Mouse (Mus musculus) midbrain, embryonic 16.5 days (tissue): ENCODE measurements around the gene Miip. TPM values are rescaled to one million over a fixed set of nuclear protein-coding genes. Genes with fewer than 3 reads are reported as not detected.
"Not testable (repeated sequence)": the region's sequence is repeated elsewhere in the genome, so short reads cannot be mapped to it uniquely, and the experiment has no call there.

Experiments used
- ATAC-seq: fragments of 200-750 bp; cut with Nextera tagmentation; 2 replicates; pipeline ENCODE4 v1.8.0; 2017; ENCODE audit warnings: moderate TSS enrichment
- H3K27ac ChIP-seq: fragments of 300-500 bp; sonication (generic); 2 replicates; pipeline ENCODE4 v1.5.1; 2014; ENCODE audit warnings: mild to moderate bottlenecking, low read length, mixed read lengths
- H3K27me3 ChIP-seq: fragments of 300-500 bp; sonication (generic); 2 replicates; pipeline ENCODE4 v1.6.1; 2014; ENCODE audit warnings: low read depth, low read length, mixed read lengths; ENCODE audit not compliant: control insufficient read depth, insufficient read depth
- H3K36me3 ChIP-seq: fragments of 300-500 bp; sonication (generic); 2 replicates; pipeline ENCODE4 v1.6.1; 2014; ENCODE audit warnings: mild to moderate bottlenecking, low read length, moderate library complexity, mixed read lengths; ENCODE audit not compliant: control insufficient read depth, insufficient read depth
- H3K4me1 ChIP-seq: fragments of 300-500 bp; sonication (generic); 2 replicates; pipeline ENCODE4 v1.6.1; 2014; ENCODE audit warnings: mild to moderate bottlenecking, low read length, mixed read lengths; ENCODE audit not compliant: control insufficient read depth, insufficient read depth
- H3K4me2 ChIP-seq: fragments of 300-500 bp; sonication (generic); 2 replicates; pipeline ENCODE4 v1.6.1; 2014; ENCODE audit warnings: mild to moderate bottlenecking, low read length, mixed read lengths
- H3K4me3 ChIP-seq: fragments of 300-500 bp; sonication (generic); 2 replicates; pipeline ENCODE4 v1.5.1; 2014; ENCODE audit warnings: low read depth, mild to moderate bottlenecking, low read length, moderate library complexity, mixed read lengths
- H3K9ac ChIP-seq: fragments of 300-500 bp; sonication (generic); 2 replicates; pipeline ENCODE4 v1.6.1; 2014; ENCODE audit warnings: low read depth, low read length, mixed read lengths
- H3K9me3 ChIP-seq: fragments of 300-500 bp; sonication (generic); replicated peaks from 2 replicates; pipeline ENCODE4 v1.6.1; 2014; ENCODE audit warnings: mild to moderate bottlenecking, low read length, mixed read lengths; ENCODE audit not compliant: control insufficient read depth, poor library complexity, severe bottlenecking
- WGBS: fragments of 180-500 bp; shearing (Covaris S2); extraction: QIAGEN DNeasy Blood & Tissue Kit; methylation state at CpG from one replicate; pipeline ENCODE4 v1.1.7; 2014; 5-methylcytosine and 5-hydroxymethylcytosine counted together
- polyA plus RNA-seq: library from polyadenylated mRNA; unstranded; fragments of >200 nt; fragmentation: Nextera tagmentation; extraction: Ambion mirVana; gene quantifications from 2 replicates; pipeline ENCODE4 v1.2.1, GENCODE M21; 2015

The Miip gene
- polyA plus RNA-seq, 1 experiment from 2014 or later = 38.8 TPM

GRCm38 (mm10) chr4:147865651-147866050, 3.0 kb downstream of the Miip start:
- WGBS = over 99% methylated on average over 6 of the region's 6 CpGs
- Histone ChIP-seq H3K9me3 (no peaks in the 10 kb centered on the region), H3K27me3 (no peaks in the 10 kb centered on the region), H3K4me2 (no peak overlapping the region), H3K9ac (no peak overlapping the region), H3K36me3 (peaks cover 22% of the 10 kb centered on the region), H3K4me3 (no peak overlapping the region), H3K27ac (no peak overlapping the region), H3K4me1 (peaks cover 22% of the 10 kb centered on the region)
- ATAC-seq = no peak

GRCm38 (mm10) chr4:147862051-147862450, 6.6 kb downstream of the Miip start:
- no peak overlapping the region for H3K9ac ChIP-seq
- H3K4me1 ChIP-seq = no peaks in the 10 kb centered on the region
- ATAC-seq = no peak
- no peak overlapping the region for H3K27ac ChIP-seq
- no peak overlapping the region for H3K4me2 ChIP-seq
- H3K36me3 ChIP-seq = peaks cover 25% of the 10 kb centered on the region
- H3K9me3 ChIP-seq = no peaks in the 10 kb centered on the region
- WGBS = 93% methylated on average over 3 of the region's 3 CpGs
- no peaks in the 10 kb centered on the region for H3K27me3 ChIP-seq
- no peak overlapping the region for H3K4me3 ChIP-seq

DNA sequence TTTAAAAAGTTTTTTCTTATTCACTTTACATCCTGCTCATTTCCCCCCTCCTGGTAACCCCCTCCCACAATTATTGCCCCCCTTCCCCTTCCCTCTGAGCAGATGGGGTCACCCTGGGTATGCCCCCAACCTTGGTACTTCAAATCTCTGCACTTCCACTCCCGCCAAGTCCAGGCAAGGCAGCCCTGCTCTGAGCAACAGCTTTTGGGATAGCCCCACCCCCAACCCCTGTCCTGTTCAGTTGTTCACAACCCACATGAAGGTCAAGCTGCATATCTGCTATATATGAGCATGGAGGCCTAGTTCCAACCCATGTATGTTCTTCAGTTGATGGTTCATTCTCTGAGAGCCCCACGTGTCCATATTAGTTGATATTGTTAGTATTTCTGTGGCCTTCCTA, 17.8 kb downstream of the Miip start:
- H3K4me1 ChIP-seq = peaks cover 8% of the 10 kb centered on the region
- no peak for ATAC-seq
- H3K27me3 ChIP-seq = no peaks in the 10 kb centered on the region
- H3K9ac ChIP-seq = no peak overlapping the region
- H3K36me3 ChIP-seq = no peaks in the 10 kb centered on the region
- H3K4me3 ChIP-seq = no peak overlapping the region
- no peak overlapping the region for H3K27ac ChIP-seq
- no peaks in the 10 kb centered on the region for H3K9me3 ChIP-seq
- WGBS = 72% methylated on average over 2 of the region's 2 CpGs
- H3K4me2 ChIP-seq = no peak overlapping the region

DNA sequence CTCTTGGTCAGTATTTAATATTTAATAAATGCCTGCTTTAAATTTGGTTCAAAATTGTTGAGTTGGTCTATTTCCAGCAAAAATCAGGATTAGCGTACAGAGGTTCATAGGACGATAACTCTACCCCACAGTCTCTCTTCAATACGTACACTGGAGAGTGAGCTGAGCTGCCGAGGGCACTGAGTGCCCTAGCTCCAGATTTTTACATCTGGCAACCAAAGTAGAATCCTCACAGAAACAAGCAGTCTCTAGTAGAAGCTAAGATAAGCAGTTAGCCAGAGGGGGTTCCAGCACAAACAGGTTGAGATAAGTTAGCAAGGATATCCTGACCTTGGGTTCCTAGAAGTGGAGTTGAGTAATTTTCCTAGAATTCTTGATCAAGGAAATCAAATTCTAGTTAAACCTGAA, 20.0 kb downstream of the Miip start:
- 1% methylated on average over 4 of the region's 4 CpGs for WGBS
- Histone ChIP-seq H3K27ac (peak overlapping the region; percentile 54), H3K27me3 (no peaks in the 10 kb centered on the region), H3K36me3 (peaks cover 13% of the 10 kb centered on the region), H3K9ac (peak overlapping the region; percentile 62), H3K4me2 (peak overlapping the region; percentile 68), H3K4me3 (peak overlapping the region; percentile 59), H3K4me1 (peaks cover 8% of the 10 kb centered on the region), H3K9me3 (peaks cover 3% of the 10 kb centered on the region)
- peak; percentile 80 for ATAC-seq

GRCm38 (mm10) chr4:147847614-147848583, 20.7 kb downstream of the Miip start, which contains the start of gene Zfp933:
Gene Zfp933, minus strand, starts transcription at chr4:147848366.
- peak within 1 kb of the TSS; percentile 70 for H3K9ac ChIP-seq
- ATAC-seq = peak; percentile 90
- H3K27me3 ChIP-seq = no peaks in the 10 kb centered on the region
- H3K4me1 ChIP-seq = peaks cover 8% of the 10 kb centered on the region
- H3K4me2 ChIP-seq = peak within 1 kb of the TSS; percentile 68
- peaks cover 10% of the 10 kb centered on the region for H3K9me3 ChIP-seq
- peak within 1 kb of the TSS; percentile 59 for H3K4me3 ChIP-seq
- H3K27ac ChIP-seq = peak within 1 kb of the TSS; percentile 54
- 3% methylated on average over 23 of the region's 23 CpGs for WGBS
- H3K36me3 ChIP-seq = peaks cover 19% of the 10 kb centered on the region

GRCm38 (mm10) chr4:147842871-147843270, 25.7 kb downstream of the Miip start:
- no peak overlapping the region for H3K27ac ChIP-seq
- no peak overlapping the region for H3K4me3 ChIP-seq
- ATAC-seq = no peak
- no peak overlapping the region for H3K9ac ChIP-seq
- H3K27me3 ChIP-seq = no peaks in the 10 kb centered on the region
- 95% methylated on average over 3 of the region's 3 CpGs for WGBS
- peaks cover 30% of the 10 kb centered on the region for H3K36me3 ChIP-seq
- peaks cover 6% of the 10 kb centered on the region for H3K4me1 ChIP-seq
- peaks cover 23% of the 10 kb centered on the region for H3K9me3 ChIP-seq
- H3K4me2 ChIP-seq = no peak overlapping the region

DNA sequence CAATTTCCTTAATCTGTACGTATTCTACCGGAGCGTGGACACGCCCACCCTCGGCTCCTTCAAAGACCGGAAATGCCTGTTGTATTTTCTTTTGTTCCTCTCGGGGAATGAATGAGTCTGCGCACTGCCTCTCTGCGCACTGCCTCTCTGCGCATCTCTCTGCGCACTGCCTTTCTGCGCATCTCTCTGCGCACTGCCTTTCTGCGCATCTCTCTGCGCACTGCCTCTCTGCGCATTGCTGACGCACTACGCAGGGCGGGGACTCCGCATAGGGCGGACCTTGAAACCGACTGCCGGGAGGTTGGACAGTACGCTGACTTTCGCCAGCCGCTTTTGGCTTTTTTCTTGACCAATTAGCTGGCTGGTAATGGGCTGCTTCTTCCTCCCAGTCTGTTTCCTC, 29.3 kb downstream of the Miip start:
- not testable (repeated sequence) for H3K4me1 ChIP-seq, H3K4me3 ChIP-seq, H3K27ac ChIP-seq, H3K27me3 ChIP-seq, H3K4me2 ChIP-seq, ATAC-seq, H3K9ac ChIP-seq
- H3K36me3 ChIP-seq = peaks cover 20% of the 10 kb centered on the region
- H3K9me3 ChIP-seq = peaks cover 23% of the 10 kb centered on the region
- WGBS = 99% methylated on average over 8 of the region's 26 CpGs

- Histone ChIP-seq H3K27me3 (no peaks in the 10 kb centered on the region), H3K27ac (no peak overlapping the region), H3K4me1 (no peaks in the 10 kb centered on the region), H3K4me3 (no peak overlapping the region), H3K9me3 (peaks cover 80% of the 10 kb centered on the region), H3K36me3 (peaks cover 61% of the 10 kb centered on the region), H3K9ac (no peak overlapping the region), H3K4me2 (no peak overlapping the region)
- WGBS = 95% methylated on average over 4 of the region's 4 CpGs
- no peak for ATAC-seq
Observed at GRCm38 (mm10) chr4:147824389-147824788, 44.2 kb downstream of the Miip start.

DNA sequence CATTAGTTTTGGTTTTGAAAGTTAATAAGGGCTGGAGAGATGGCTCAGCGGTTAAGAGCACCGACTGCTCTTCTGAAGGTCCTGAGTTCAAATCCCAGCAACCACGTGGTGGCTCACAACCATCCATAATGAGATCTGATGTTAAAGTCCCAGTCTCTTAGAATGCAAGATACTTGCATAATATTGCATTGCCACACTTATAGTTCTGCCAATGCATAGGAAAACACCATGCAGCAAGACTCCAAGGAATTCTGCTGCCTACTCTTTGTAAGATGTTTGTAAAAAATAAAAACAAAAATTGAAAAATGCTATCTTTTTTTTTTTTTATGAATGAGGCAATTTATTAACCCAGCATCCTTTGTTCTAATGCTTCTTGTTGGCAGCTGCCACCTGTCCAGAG, 47.2 kb downstream of the Miip start:
- H3K9ac ChIP-seq, H3K4me2 ChIP-seq, H3K4me3 ChIP-seq, H3K27me3 ChIP-seq, ATAC-seq, H3K27ac ChIP-seq, H3K4me1 ChIP-seq: not testable (repeated sequence)
- 89% methylated on average over 3 of the region's 3 CpGs for WGBS
- peaks cover 55% of the 10 kb centered on the region for H3K9me3 ChIP-seq
- peaks cover 37% of the 10 kb centered on the region for H3K36me3 ChIP-seq
